Mouse (Mus musculus) CH12.LX (cell line): ENCODE results near the gene Nat8f6. TPM values are rescaled to one million over a fixed set of nuclear protein-coding genes. Genes with fewer than 3 reads are reported as not detected.
"Not testable (repeated sequence)": the region's sequence is repeated elsewhere in the genome, so short reads cannot be mapped to it uniquely, and the experiment has no call there.

ENCODE experiments used
- DNase-seq: peaks from one replicate; pipeline ENCODE4 v3.0.0-alpha.2; 2013; ENCODE audit errors: extremely low read depth
- H3K27ac ChIP-seq: 2 replicates; pipeline ENCODE4 v1.5.1; 2012; ENCODE audit warnings: low read depth, mild to moderate bottlenecking, control low read depth, moderate library complexity; ENCODE audit not compliant: insufficient read depth
- H3K27me3 ChIP-seq: replicated peaks from 2 replicates; pipeline ENCODE3; 2012; ENCODE audit warnings: inconsistent platforms
- H3K36me3 ChIP-seq, 2 experiments: replicated peaks in 1 of 2; 2 replicates each; pipeline versions ENCODE3 to v1.6.1; 2012; ENCODE audit warnings: inconsistent platforms in 1 of 2, low read length in 1 of 2, mild to moderate bottlenecking in 1 of 2, mixed read lengths in 1 of 2, moderate library complexity in 1 of 2; ENCODE audit not compliant: control insufficient read depth in 1 of 2, insufficient read depth in 1 of 2
- H3K4me1 ChIP-seq, 2 experiments: 2 replicates each; pipeline ENCODE4 v1.6.1; 2012; ENCODE audit warnings: inconsistent platforms in 1 of 2, moderate library complexity in 1 of 2; ENCODE audit not compliant: insufficient read depth in 2 of 2, control insufficient read depth in 1 of 2
- H3K4me2 ChIP-seq: 2 replicates; pipeline ENCODE4 v1.6.1; 2012; ENCODE audit warnings: low read depth, mild to moderate bottlenecking, control low read depth; ENCODE audit not compliant: poor library complexity, insufficient read depth, severe bottlenecking
- H3K4me3 ChIP-seq, 3 experiments: fragments of 150-350 bp in 1 of 3; sonication (generic) in 1 of 3; replicated peaks in 1 of 3; 2 replicates each; pipeline versions ENCODE3 to v1.5.1; 2011 to 2012; ENCODE audit warnings: low read depth in 2 of 3, low read length in 2 of 3, mild to moderate bottlenecking in 2 of 3, moderate library complexity in 2 of 3, control low read depth in 1 of 3, improper control_type of control experiment in 1 of 3, inconsistent platforms in 1 of 3, mixed read lengths in 1 of 3; ENCODE audit not compliant: poor library complexity in 1 of 3
- H3K79me2 ChIP-seq: replicated peaks from 2 replicates; pipeline ENCODE4 v1.6.1; 2012; ENCODE audit warnings: mild to moderate bottlenecking, moderate library complexity; ENCODE audit not compliant: control insufficient read depth, poor library complexity, insufficient read depth, severe bottlenecking; ENCODE audit errors: extremely low read depth
- H3K9ac ChIP-seq: 2 replicates; pipeline ENCODE4 v1.6.1; 2012; ENCODE audit warnings: low read depth, mild to moderate bottlenecking, control low read depth, moderate library complexity; ENCODE audit not compliant: insufficient read depth
- H3K9me3 ChIP-seq: replicated peaks from 2 replicates; pipeline ENCODE3; 2012; ENCODE audit warnings: low read length, inconsistent platforms, mixed read lengths
- CTCF ChIP-seq, 2 experiments: IDR thresholded peaks in 1 of 2; conservative IDR thresholded peaks in 1 of 2; 2 replicates each; pipeline ENCODE4 v1.5.1; 2011 to 2012; ENCODE audit warnings: low read depth in 2 of 2, low read length in 2 of 2, improper control_type of control experiment in 1 of 2, inconsistent platforms in 1 of 2, mild to moderate bottlenecking in 1 of 2, moderate library complexity in 1 of 2
- dilution Hi-C: fragments of 300-500 bp; cut with MboI; formaldehyde crosslinking; loops from 2 replicates; pipeline ENCODE4 v1.14.3; 2020; ENCODE audit warnings: low sequenced_read_pairs; ENCODE audit not compliant: extremely low pct_unique_long_range_greater_than_20kb, extremely low pct_ligation_motif_present
- in situ Hi-C: fragments of 300-500 bp; cut with MboI; formaldehyde crosslinking; loops from 3 replicates; pipeline ENCODE4 v1.14.3; 2019; ENCODE audit warnings: low sequenced_read_pairs, low pct_ligation_motif_present, low pct_unique_long_range_greater_than_20kb, mixed read lengths
- polyA plus RNA-seq: library from polyadenylated mRNA; unstranded; fragments of >175 nt; gene quantifications from 2 replicates; pipeline ENCODE4 v1.2.1, GENCODE M21; 2012; ENCODE audit warnings: low read depth; ENCODE audit not compliant: insufficient read length
- total RNA-seq, 2 experiments: library from RNA; depleted of rRNA; stranded (reverse); fragments of 300-350 nt in 1 of 2; fragments of >200 nt in 1 of 2; gene quantifications; 2 replicates each; pipeline ENCODE4 v1.2.3; 2012 to 2014

Nat8f6 gene
- total and polyA plus RNA-seq, 3 experiments: not detected

- H3K4me1 ChIP-seq, H3K9me3 ChIP-seq, H3K27ac ChIP-seq, DNase-seq, H3K4me2 ChIP-seq, H3K36me3 ChIP-seq, H3K79me2 ChIP-seq, H3K4me3 ChIP-seq, in situ Hi-C loops, H3K9ac ChIP-seq, H3K27me3 ChIP-seq, dilution Hi-C loops: not testable (repeated sequence)
Observed at GRCm38 (mm10) chr6:85803180-85803579, 17.6 kb downstream of the Nat8f6 start.

- H3K27me3 ChIP-seq, dilution Hi-C loops, H3K27ac ChIP-seq, H3K4me3 ChIP-seq, H3K9me3 ChIP-seq, H3K4me2 ChIP-seq, H3K36me3 ChIP-seq, H3K9ac ChIP-seq, in situ Hi-C loops, H3K4me1 ChIP-seq, H3K79me2 ChIP-seq: not testable (repeated sequence)
- DNase-seq: peak; percentile 1
- peak in 1 of 2 experiments; percentile 44; a peak in 2 of 4 replicates for TF ChIP-seq CTCF (conservative IDR thresholded peaks at IDR 0.05 in 1 of 2, IDR thresholded peaks at IDR 0.05 in 1 of 2; ENCODE audit: low read depth in 2 of 2, low read length in 2 of 2)
Observed at GRCm38 (mm10) chr6:85765532-85765931, 55.2 kb downstream of the Nat8f6 start, which contains the start of gene Nat8f3. TSS of gene Nat8f3 (minus strand) at chr6:85765754.

GRCm38 (mm10) chr6:85763127-85764070 is 57.4 kb downstream of the Nat8f6 start:
- H3K4me2 ChIP-seq, H3K9me3 ChIP-seq, in situ Hi-C loops, H3K4me3 ChIP-seq, H3K79me2 ChIP-seq, H3K27ac ChIP-seq, H3K27me3 ChIP-seq, H3K4me1 ChIP-seq, dilution Hi-C loops, H3K36me3 ChIP-seq, DNase-seq, H3K9ac ChIP-seq: not testable (repeated sequence)

- H3K4me3 ChIP-seq, in situ Hi-C loops, DNase-seq, H3K4me2 ChIP-seq, dilution Hi-C loops, H3K27me3 ChIP-seq, H3K4me1 ChIP-seq, H3K9ac ChIP-seq, H3K27ac ChIP-seq, H3K9me3 ChIP-seq, H3K79me2 ChIP-seq, H3K36me3 ChIP-seq: not testable (repeated sequence)
Observed at GRCm38 (mm10) chr6:85762678-85763077, 58.1 kb downstream of the Nat8f6 start.

Other genes with a start within 250 kb of the Nat8f6 start
- gene Alms1, start 233.4 kb downstream of the Nat8f6 start, total RNA-seq (2012; rRNA removed): 3.6 and 3.9 TPM in 2 replicates
- 2.3 and 2.4 TPM in 2 replicates for gene Alms1, start 233.4 kb downstream of the Nat8f6 start, total RNA-seq (2014; rRNA removed)
- 2.5 and 2.8 TPM in 2 replicates for gene Alms1, start 233.4 kb downstream of the Nat8f6 start, polyA plus RNA-seq
- gene Nat8f7, start 107.7 kb downstream of the Nat8f6 start, total RNA-seq (2012; rRNA removed): not detected in 2 replicates
- gene Nat8f7, start 107.7 kb downstream of the Nat8f6 start, total RNA-seq (2014; rRNA removed): not detected in 2 replicates
- not detected in 2 replicates for gene Nat8f7, start 107.7 kb downstream of the Nat8f6 start, polyA plus RNA-seq
- not detected in 2 replicates for gene Nat8f3, start 55.2 kb downstream of the Nat8f6 start, total RNA-seq (2012; rRNA removed)
- gene Nat8f3, start 55.2 kb downstream of the Nat8f6 start, total RNA-seq (2014; rRNA removed): not detected in 2 replicates
- gene Nat8f3, start 55.2 kb downstream of the Nat8f6 start, polyA plus RNA-seq: not detected in 2 replicates
- not detected in 2 replicates for gene Nat8f5, start within 50 bp of the Nat8f6 start, total RNA-seq (2012; rRNA removed)
- not detected in 2 replicates for gene Nat8f5, start within 50 bp of the Nat8f6 start, total RNA-seq (2014; rRNA removed)
- not detected in 2 replicates for gene Nat8f5, start within 50 bp of the Nat8f6 start, polyA plus RNA-seq
- not detected in 2 replicates for gene Nat8, start 11.1 kb upstream of the Nat8f6 start, total RNA-seq (2012; rRNA removed)
- not detected in 2 replicates for gene Nat8, start 11.1 kb upstream of the Nat8f6 start, total RNA-seq (2014; rRNA removed)
- not detected in 2 replicates for gene Nat8, start 11.1 kb upstream of the Nat8f6 start, polyA plus RNA-seq
- gene Nat8f2, start 48.2 kb upstream of the Nat8f6 start, total RNA-seq (2012; rRNA removed): not detected in 2 replicates
- not detected in 2 replicates for gene Nat8f2, start 48.2 kb upstream of the Nat8f6 start, total RNA-seq (2014; rRNA removed)
- gene Nat8f2, start 48.2 kb upstream of the Nat8f6 start, polyA plus RNA-seq: not detected in 2 replicates
- 2.1 and 2.3 TPM in 2 replicates for gene Nat8f4, start 83.9 kb upstream of the Nat8f6 start, total RNA-seq (2012; rRNA removed)
- gene Nat8f4, start 83.9 kb upstream of the Nat8f6 start, total RNA-seq (2014; rRNA removed): 2.4 and 2.9 TPM in 2 replicates
- gene Nat8f4, start 83.9 kb upstream of the Nat8f6 start, polyA plus RNA-seq: 1.3 and 1.8 TPM in 2 replicates
- gene Tprkb, start 90.9 kb upstream of the Nat8f6 start, total RNA-seq (2012; rRNA removed): 21.2 and 25.3 TPM in 2 replicates
- 59.8 and 67.2 TPM in 2 replicates for gene Tprkb, start 90.9 kb upstream of the Nat8f6 start, total RNA-seq (2014; rRNA removed)
- gene Tprkb, start 90.9 kb upstream of the Nat8f6 start, polyA plus RNA-seq: 39.7 and 41.8 TPM in 2 replicates
- 2.7 and 4.7 TPM in 2 replicates for gene Nat8f1, start 94.7 kb upstream of the Nat8f6 start, total RNA-seq (2012; rRNA removed)
- 1.4 and 1.6 TPM in 2 replicates for gene Nat8f1, start 94.7 kb upstream of the Nat8f6 start, total RNA-seq (2014; rRNA removed)
- 0.50 and 3.5 TPM in 2 replicates for gene Nat8f1, start 94.7 kb upstream of the Nat8f6 start, polyA plus RNA-seq
- gene Dusp11, start 140.7 kb upstream of the Nat8f6 start, total RNA-seq (2012; rRNA removed): 28.5 and 33.2 TPM in 2 replicates
- 34.8 and 35.7 TPM in 2 replicates for gene Dusp11, start 140.7 kb upstream of the Nat8f6 start, total RNA-seq (2014; rRNA removed)
- gene Dusp11, start 140.7 kb upstream of the Nat8f6 start, polyA plus RNA-seq: 46.6 and 48.6 TPM in 2 replicates
- not detected in 2 replicates for gene Figla, start 195.2 kb upstream of the Nat8f6 start, total RNA-seq (2012; rRNA removed)
- not detected in 2 replicates for gene Figla, start 195.2 kb upstream of the Nat8f6 start, total RNA-seq (2014; rRNA removed)
- gene Figla, start 195.2 kb upstream of the Nat8f6 start, polyA plus RNA-seq: not detected in 2 replicates
- gene Add2, start 207.7 kb upstream of the Nat8f6 start, total RNA-seq (2012; rRNA removed): 0.08 TPM in 1 of 2 replicates, not detected in the other
- gene Add2, start 207.7 kb upstream of the Nat8f6 start, total RNA-seq (2014; rRNA removed): not detected in 2 replicates
- 0.11 TPM in 2 replicates for gene Add2, start 207.7 kb upstream of the Nat8f6 start, polyA plus RNA-seq